ENCODE assay signal across 19 mouse cellular contexts in genomic region chr9:102497089-102497690, GRCm38 (mm10). TPM values are rescaled to one million over a fixed set of nuclear protein-coding genes. Genes with fewer than 3 reads are reported as not detected.
DNase-seq lines count a peak whose midpoint lies in the region; ATAC-seq and TF ChIP-seq lines count a peak whose summit lies in the region.
"Had no signal": no experiment of that assay in that cellular context is flagged by ENCODE, and none has a peak within 500 bp of the region (broad histone marks: within the 10 kb centered on the region; RNA-seq: fewer than 3 reads in every experiment).

No protein-coding gene starts in this region.

- no peak overlapping the region for H3K4me2 ChIP-seq in kidney, embryonic 14.5 days (replicated peaks; ENCODE audit: low read depth, low read length)
- H3K4me2 ChIP-seq in heart, embryonic 16.5 days (ENCODE audit: low read depth, low read length): no peak overlapping the region
- no peak overlapping the region for H3K4me2 ChIP-seq in forebrain, postnatal 0 days (ENCODE audit: low read depth)
- H3K4me2 ChIP-seq: forebrain, embryonic 15.5 days; hindbrain, embryonic 15.5 days; limb, embryonic 13.5 days had no signal

- H3K27ac ChIP-seq in heart, adult 2 months: peak overlapping the region; percentile 86
- H3K27ac ChIP-seq in kidney, embryonic 14.5 days (ENCODE audit: low read depth, low read length): no peak overlapping the region
- H3K27ac ChIP-seq in heart, embryonic 16.5 days (ENCODE audit: low read length): peak overlapping the region; percentile 83
- H3K27ac ChIP-seq in forebrain, postnatal 0 days (ENCODE audit: low read depth, low read length): no peak overlapping the region
- H3K27ac ChIP-seq: forebrain, embryonic 15.5 days; hindbrain, embryonic 15.5 days; limb, embryonic 13.5 days; liver, embryonic 14.5 days had no signal

- WGBS in heart, adult 2 months: 65% methylated on average over 9 of the region's 9 CpGs
- WGBS in kidney, embryonic 14.5 days: 88% methylated on average over 9 of the region's 9 CpGs
- 63% methylated on average over 9 of the region's 9 CpGs for WGBS in heart, embryonic 16.5 days
- WGBS in forebrain, postnatal 0 days: 87% methylated on average over 9 of the region's 9 CpGs

- no peaks in the 10 kb centered on the region for H3K9me3 ChIP-seq in kidney, embryonic 14.5 days (ENCODE audit: control insufficient read depth, low read length)
- no peaks in the 10 kb centered on the region for H3K9me3 ChIP-seq in heart, embryonic 16.5 days (replicated peaks; ENCODE audit: control insufficient read depth, low read length)
- H3K9me3 ChIP-seq in forebrain, postnatal 0 days (ENCODE audit: low read length): no peaks in the 10 kb centered on the region
- H3K9me3 ChIP-seq: forebrain, embryonic 15.5 days; hindbrain, embryonic 15.5 days; limb, embryonic 13.5 days; megakaryocyte, embryonic 14.5 days had no signal

- peaks cover 2% of the 10 kb centered on the region; the same call in 1 of the 2 replicates for H3K36me3 ChIP-seq in heart, adult 2 months (ENCODE audit: control insufficient read depth, insufficient read depth, low read length)
- no peaks in the 10 kb centered on the region for H3K36me3 ChIP-seq in kidney, embryonic 14.5 days (ENCODE audit: control insufficient read depth, insufficient read depth, low read length)
- H3K36me3 ChIP-seq in heart, embryonic 16.5 days (ENCODE audit: control insufficient read depth, insufficient read depth): no peaks in the 10 kb centered on the region
- no peaks in the 10 kb centered on the region for H3K36me3 ChIP-seq in forebrain, postnatal 0 days (ENCODE audit: insufficient read depth)
- H3K36me3 ChIP-seq: forebrain, embryonic 15.5 days; hindbrain, embryonic 15.5 days; limb, embryonic 13.5 days had no signal

- intact Hi-C loops in heart, adult 2 months (cut with DNase I): loop anchor here (5.0 kb wide), 1 partner anchor 55 kb away; no protein-coding TSS in a partner anchor

- TF ChIP-seq POLR2A in heart, adult 2 months (IDR thresholded peaks at IDR 0.05; ENCODE audit: insufficient read depth, low read depth, low read length): no peak

- no peak overlapping the region for H3K9ac ChIP-seq in heart, adult 2 months (ENCODE audit: low read depth, low read length)
- H3K9ac ChIP-seq in kidney, embryonic 14.5 days (ENCODE audit: low read depth, low read length): no peak overlapping the region
- no peak overlapping the region for H3K9ac ChIP-seq in heart, embryonic 16.5 days (ENCODE audit: low read length)
- H3K9ac ChIP-seq in forebrain, postnatal 0 days: no peak overlapping the region
- H3K9ac ChIP-seq: forebrain, embryonic 15.5 days; hindbrain, embryonic 15.5 days; limb, embryonic 13.5 days; liver, embryonic 14.5 days had no signal

- TF ChIP-seq EP300 in heart, adult 2 months (IDR thresholded peaks at IDR 0.05; ENCODE audit: insufficient read depth, low read depth, low read length): no peak

- peak; percentile 29 to 44 for DNase-seq in heart, adult 2 months
- DNase-seq in heart, adult 8-10 months (ENCODE audit: low spot score): no peak
- peak; percentile 19 for DNase-seq in kidney, postnatal 10 days
- peak; percentile 77 for DNase-seq in adrenal gland, adult 8-10 months
- DNase-seq in right cerebral cortex, postnatal 4 days: no peak
- DNase-seq in forebrain, postnatal 0 days: no peak
- DNase-seq: cerebellum, adult 11-12 months; lung, postnatal 10 days; thymus, postnatal 25 days had no signal

- H3K27me3 ChIP-seq in heart, adult 2 months (ENCODE audit: control insufficient read depth, insufficient read depth, low read length): no peaks in the 10 kb centered on the region
- no peaks in the 10 kb centered on the region for H3K27me3 ChIP-seq in kidney, embryonic 14.5 days (ENCODE audit: control insufficient read depth, insufficient read depth, low read length)
- H3K27me3 ChIP-seq in heart, embryonic 16.5 days (ENCODE audit: control insufficient read depth, insufficient read depth, low read length): no peaks in the 10 kb centered on the region
- H3K27me3 ChIP-seq in forebrain, postnatal 0 days (ENCODE audit: insufficient read depth, low read length): no peaks in the 10 kb centered on the region
- H3K27me3 ChIP-seq: forebrain, embryonic 15.5 days; hindbrain, embryonic 15.5 days had no signal

- peaks cover 23% of the 10 kb centered on the region for H3K4me1 ChIP-seq in heart, adult 2 months (ENCODE audit: control insufficient read depth, insufficient read depth, low read length)
- no peaks in the 10 kb centered on the region for H3K4me1 ChIP-seq in kidney, embryonic 14.5 days (ENCODE audit: control insufficient read depth, insufficient read depth, low read length)
- H3K4me1 ChIP-seq in heart, embryonic 16.5 days (ENCODE audit: control insufficient read depth, insufficient read depth, low read length): peaks cover 23% of the 10 kb centered on the region
- H3K4me1 ChIP-seq in forebrain, postnatal 0 days (ENCODE audit: insufficient read depth): no peaks in the 10 kb centered on the region
- H3K4me1 ChIP-seq: hindbrain, embryonic 15.5 days; limb, embryonic 13.5 days; megakaryocyte, embryonic 14.5 days had no signal

- no peak overlapping the region for H3K4me3 ChIP-seq in heart, adult 2 months
- H3K4me3 ChIP-seq in kidney, embryonic 14.5 days (ENCODE audit: low read length): no peak overlapping the region
- H3K4me3 ChIP-seq in heart, embryonic 16.5 days (ENCODE audit: low read length): no peak overlapping the region
- H3K4me3 ChIP-seq in forebrain, postnatal 0 days (ENCODE audit: low read depth, low read length): no peak overlapping the region
- H3K4me3 ChIP-seq: forebrain, embryonic 15.5 days; hindbrain, embryonic 15.5 days; limb, embryonic 13.5 days; megakaryocyte, embryonic 14.5 days had no signal

- no peak for TF ChIP-seq CTCF in heart, adult 2 months (IDR thresholded peaks at IDR 0.05)
- no peak for TF ChIP-seq CTCF in forebrain, postnatal 0 days (IDR thresholded peaks at IDR 0.05; ENCODE audit: low read depth)

- ATAC-seq in kidney, embryonic 14.5 days (ENCODE audit: low FRiP score, low TSS enrichment): no peak
- ATAC-seq in heart, embryonic 16.5 days (replicated peaks; ENCODE audit: extremely low read depth, insufficient read depth, low FRiP score): peak; percentile 43
- no peak for ATAC-seq in forebrain, postnatal 0 days
- ATAC-seq: forebrain, embryonic 15.5 days; intestine, embryonic 16.5 days had no signal

- H3K79me2 ChIP-seq in heart, adult 2 months (replicated peaks; ENCODE audit: control insufficient read depth, insufficient read depth, low read length): no peaks in the 10 kb centered on the region

RNA-seq across cellular contexts. Expression of gene Ky, which starts 8.4 kb away (rescaled TPM):
- 10 to 100 TPM; 11.4 to 12.1 TPM for total RNA-seq in heart, adult 2 months (2021)
- polyA plus RNA-seq in heart, adult 2 months (2012; rRNA removed): 8.2 and 15.7 TPM in 2 replicates
- total RNA-seq in heart, adult 8-10 months (2022): 10 to 100 TPM; 12.0 to 21.0 (median 17.8) TPM
- 0.03 TPM in 1 of 2 replicates, not detected in the other for polyA plus RNA-seq in kidney, embryonic 14.5 days (2014; fragmentation: Nextera tagmentation; extraction: Ambion mirVana)
- total RNA-seq in adrenal gland, adult 8-10 months (2022): 1 to 10 TPM in 1 of 4 experiments, under 1 TPM in 3; 0.56 to 1.9 (median 0.72) TPM
- polyA plus RNA-seq in heart, embryonic 16.5 days (2015; fragmentation: Nextera tagmentation; extraction: Ambion mirVana): 1.2 TPM in 2 replicates
- total RNA-seq in forebrain, postnatal 0 days (2014; rRNA removed): 1.9 and 2.0 TPM in 2 replicates
- polyA plus RNA-seq in forebrain, postnatal 0 days (2015; fragmentation: Nextera tagmentation; extraction: Ambion mirVana): 0.30 and 0.59 TPM in 2 replicates
- total RNA-seq: monocyte, adult 5-6 weeks had no signal
- polyA plus RNA-seq: C2C12; liver, embryonic 14.5 days had no signal

Comparison
In these comparisons a context has a peak if more than half of its experiments do, and no peak if none do; other contexts are left out.
1. DNase-seq: peak in heart, adult 2 months (2 of 2), kidney, postnatal 10 days (single experiment) and adrenal gland, adult 8-10 months (single experiment); none in heart, adult 8-10 months (single experiment), right cerebral cortex, postnatal 4 days (single experiment) and forebrain, postnatal 0 days (single experiment).
2. H3K27ac ChIP-seq: peak in heart, adult 2 months (single experiment) and heart, embryonic 16.5 days (single experiment); none in kidney, embryonic 14.5 days (single experiment) and forebrain, postnatal 0 days (single experiment).